Mouse (Mus musculus): ENCODE measurements at regions not wholly inside any gene's neighbourhood (a gene's known extent, or its start where the extent isn't known, plus 50 kb on each side); places are given as distances from the start of the nearest gene placed in this dataset.

GRCm38 (mm10) chr10:9457222-9457621 is 217.8 kb downstream of the Samd5 start:
- no peak for DNase-seq (ENCODE audit: extremely low read depth)
- Histone ChIP-seq H3K9ac (ENCODE audit: insufficient read depth, low read depth) (no peak overlapping the region), H3K9me3 (replicated peaks; ENCODE audit: low read length) (no peaks in the 10 kb centered on the region), H3K4me3 (replicated peaks in 1 of 3; ENCODE audit: low read depth in 2 of 3, low read length in 2 of 3, poor library complexity in 1 of 3) (no peak overlapping the region), H3K27me3 (replicated peaks) (no peaks in the 10 kb centered on the region), H3K79me2 (replicated peaks; ENCODE audit: control insufficient read depth, extremely low read depth, insufficient read depth, poor library complexity, severe bottlenecking) (no peaks in the 10 kb centered on the region), H3K4me1 (ENCODE audit: control insufficient read depth in 1 of 2, insufficient read depth in 2 of 2) (peaks cover 0 to 4% of the 10 kb centered on the region in 2 experiments; a peak in 2 of 4 replicates), H3K36me3 (replicated peaks in 1 of 2; ENCODE audit: control insufficient read depth in 1 of 2, insufficient read depth in 1 of 2, low read length in 1 of 2) (no peaks in the 10 kb centered on the region), H3K27ac (ENCODE audit: insufficient read depth, low read depth) (no peak overlapping the region), H3K4me2 (ENCODE audit: insufficient read depth, low read depth, poor library complexity, severe bottlenecking) (no peak overlapping the region)
- TF ChIP-seq ZC3H11A (IDR thresholded peaks at IDR 0.05; ENCODE audit: low read depth, low read length) (no peak), TCF12 (IDR thresholded peaks at IDR 0.05; ENCODE audit: low read depth, low read length) (no peak), UBTF (IDR thresholded peaks at IDR 0.05; ENCODE audit: low read depth, low read length) (no peak), SIN3A (IDR thresholded peaks at IDR 0.05; ENCODE audit: low read length) (no peak), CTCF (conservative IDR thresholded peaks at IDR 0.05 in 1 of 2, IDR thresholded peaks at IDR 0.05 in 1 of 2; ENCODE audit: low read depth in 2 of 2, low read length in 2 of 2) (no peak), NRF1 (IDR thresholded peaks at IDR 0.05; ENCODE audit: low read depth, low read length) (no peak), PAX5 (IDR thresholded peaks at IDR 0.05; ENCODE audit: low read length) (no peak), IRF4 (IDR thresholded peaks at IDR 0.05; ENCODE audit: low read depth, low read length) (no peak), MAZ (IDR thresholded peaks at IDR 0.05; ENCODE audit: low read depth, low read length) (no peak), TBP (conservative IDR thresholded peaks at IDR 0.05; ENCODE audit: low read depth, low read length) (no peak), NELFE (IDR thresholded peaks at IDR 0.05; ENCODE audit: low read depth, low read length) (no peak), EP300 (IDR thresholded peaks at IDR 0.05; ENCODE audit: low read length) (no peak), JUN (IDR thresholded peaks at IDR 0.05; ENCODE audit: insufficient read depth, low read depth, low read length) (no peak), USF2 (conservative IDR thresholded peaks at IDR 0.05; ENCODE audit: low read depth, low read length) (no peak), SMC3 (IDR thresholded peaks at IDR 0.05; ENCODE audit: low read depth, low read length) (no peak)
- dilution Hi-C loops (cut with MboI; ENCODE audit: extremely low pct_ligation_motif_present, extremely low pct_unique_long_range_greater_than_20kb, low sequenced_read_pairs) (no loop called here), in situ Hi-C loops (cut with MboI; ENCODE audit: low pct_ligation_motif_present, low pct_unique_long_range_greater_than_20kb, low sequenced_read_pairs) (no loop called here)

GRCm38 (mm10) chr10:9439072-9439471 is 235.9 kb downstream of the Samd5 start:
- H3K4me3 ChIP-seq (replicated peaks in 1 of 3; ENCODE audit: low read depth in 2 of 3, low read length in 2 of 3, poor library complexity in 1 of 3) = no peak overlapping the region
- H3K27ac ChIP-seq (ENCODE audit: insufficient read depth, low read depth) = no peak overlapping the region
- dilution Hi-C loops (cut with MboI; ENCODE audit: extremely low pct_ligation_motif_present, extremely low pct_unique_long_range_greater_than_20kb, low sequenced_read_pairs) (no loop called here), in situ Hi-C loops (cut with MboI; ENCODE audit: low pct_ligation_motif_present, low pct_unique_long_range_greater_than_20kb, low sequenced_read_pairs) (no loop called here)
- no peaks in the 10 kb centered on the region for H3K9me3 ChIP-seq (replicated peaks; ENCODE audit: low read length)
- no peaks in the 10 kb centered on the region for H3K79me2 ChIP-seq (replicated peaks; ENCODE audit: control insufficient read depth, extremely low read depth, insufficient read depth, poor library complexity, severe bottlenecking)
- no peak for DNase-seq (ENCODE audit: extremely low read depth)
- peaks cover 0 to 6% of the 10 kb centered on the region in 2 experiments; a peak in 1 of 4 replicates for H3K4me1 ChIP-seq (ENCODE audit: control insufficient read depth in 1 of 2, insufficient read depth in 2 of 2)
- no peak for TF ChIP-seq CTCF (conservative IDR thresholded peaks at IDR 0.05 in 1 of 2, IDR thresholded peaks at IDR 0.05 in 1 of 2; ENCODE audit: low read depth in 2 of 2, low read length in 2 of 2)
- TF ChIP-seq MXI1 (IDR thresholded peaks at IDR 0.05; ENCODE audit: low read depth, low read length) = no peak
- TF ChIP-seq PAX5 (IDR thresholded peaks at IDR 0.05; ENCODE audit: low read length) = no peak
- TF ChIP-seq EP300 (IDR thresholded peaks at IDR 0.05; ENCODE audit: low read length) = no peak
- no peak for TF ChIP-seq MYC (IDR thresholded peaks at IDR 0.05; ENCODE audit: low read depth, low read length)
- no peak for TF ChIP-seq RCOR1 (conservative IDR thresholded peaks at IDR 0.05; ENCODE audit: low read depth, low read length)
- TF ChIP-seq MAZ (IDR thresholded peaks at IDR 0.05; ENCODE audit: low read depth, low read length) = no peak
- TF ChIP-seq SMC3 (IDR thresholded peaks at IDR 0.05; ENCODE audit: low read depth, low read length) = no peak
- TF ChIP-seq ZNF384 (IDR thresholded peaks at IDR 0.05; ENCODE audit: low read depth, low read length) = no peak
- TF ChIP-seq ZKSCAN1 (IDR thresholded peaks at IDR 0.05; ENCODE audit: borderline replicate concordance, low read depth, low read length) = no peak
- no peak for TF ChIP-seq ZMIZ1 (IDR thresholded peaks at IDR 0.05; ENCODE audit: low read depth, low read length)
- no peak for TF ChIP-seq MAFK (IDR thresholded peaks at IDR 0.05; ENCODE audit: insufficient replicate concordance, low read length)
- TF ChIP-seq UBTF (IDR thresholded peaks at IDR 0.05; ENCODE audit: low read depth, low read length) = no peak
- no peak for TF ChIP-seq ZC3H11A (IDR thresholded peaks at IDR 0.05; ENCODE audit: low read depth, low read length)
- no peak for TF ChIP-seq USF1 (IDR thresholded peaks at IDR 0.05; ENCODE audit: low read depth, low read length)
- TF ChIP-seq IRF4 (IDR thresholded peaks at IDR 0.05; ENCODE audit: low read depth, low read length) = no peak
- TF ChIP-seq TCF12 (IDR thresholded peaks at IDR 0.05; ENCODE audit: low read depth, low read length) = no peak
- no peak for TF ChIP-seq SIN3A (IDR thresholded peaks at IDR 0.05; ENCODE audit: low read length)
- no peak for TF ChIP-seq KAT2A (IDR thresholded peaks at IDR 0.05; ENCODE audit: insufficient replicate concordance, low read length)
- H3K4me2 ChIP-seq (ENCODE audit: insufficient read depth, low read depth, poor library complexity, severe bottlenecking) = no peak overlapping the region
- no peak overlapping the region for H3K9ac ChIP-seq (ENCODE audit: insufficient read depth, low read depth)
- no peaks in the 10 kb centered on the region for H3K27me3 ChIP-seq (replicated peaks)
- no peaks in the 10 kb centered on the region for H3K36me3 ChIP-seq (replicated peaks in 1 of 2; ENCODE audit: control insufficient read depth in 1 of 2, insufficient read depth in 1 of 2, low read length in 1 of 2)

Data from CH12.LX (cell line).